Mouse (Mus musculus) layer of hippocampus, postnatal 25 days (tissue): ENCODE data around the gene Mmel1. TPM values are rescaled to one million over a fixed set of nuclear protein-coding genes. Genes with fewer than 3 reads are reported as not detected.

ENCODE experiments used
- DNase-seq, 2 experiments: peaks; one replicate each; pipeline ENCODE4 v3.0.0; 2022; ENCODE audit warnings: mixed read lengths in 2 of 2, low spot score in 1 of 2; ENCODE audit errors: extremely low spot score in 1 of 2
- total RNA-seq, 2 experiments: library from RNA; stranded (reverse); gene quantifications; 2 replicates each; pipeline ENCODE4 v1.2.3; 2021

The Mmel1 gene
- 1 to 10 TPM in 1 of 2 experiments, under 1 TPM in 1; 0.32 to 1.0 TPM for total RNA-seq

DNA sequence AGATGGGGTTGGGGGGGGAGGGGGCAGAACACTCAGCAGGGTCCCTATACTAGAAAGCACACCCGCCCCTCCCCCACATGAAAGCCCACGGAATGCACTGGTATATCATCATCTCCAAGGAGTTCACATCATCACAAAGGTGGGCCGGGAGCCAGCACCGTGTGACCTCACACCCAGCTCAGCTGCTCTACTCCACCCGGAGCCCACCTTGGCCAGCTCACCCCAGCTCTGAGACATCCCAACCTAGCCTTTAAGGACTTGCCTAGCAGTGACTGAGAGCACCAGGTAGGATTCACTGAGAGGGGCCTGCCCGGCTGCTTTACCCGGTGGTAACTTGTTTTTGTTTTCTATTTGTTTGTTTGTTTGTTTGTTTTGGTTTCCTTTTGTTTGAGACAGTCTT, at the start of gene Mmel1:
TSS of gene Mmel1 (plus strand) at position 146 of the 400 bp plus-strand sequence.
- DNase-seq, result no peak

GRCm38 (mm10) chr4:154825662-154826061, 43.7 kb upstream of the Mmel1 start:
- peak; percentile 47 to 60 for DNase-seq

GRCm38 (mm10) chr4:154826224-154826623, 43.2 kb upstream of the Mmel1 start:
- DNase-seq, result no peak

DNA sequence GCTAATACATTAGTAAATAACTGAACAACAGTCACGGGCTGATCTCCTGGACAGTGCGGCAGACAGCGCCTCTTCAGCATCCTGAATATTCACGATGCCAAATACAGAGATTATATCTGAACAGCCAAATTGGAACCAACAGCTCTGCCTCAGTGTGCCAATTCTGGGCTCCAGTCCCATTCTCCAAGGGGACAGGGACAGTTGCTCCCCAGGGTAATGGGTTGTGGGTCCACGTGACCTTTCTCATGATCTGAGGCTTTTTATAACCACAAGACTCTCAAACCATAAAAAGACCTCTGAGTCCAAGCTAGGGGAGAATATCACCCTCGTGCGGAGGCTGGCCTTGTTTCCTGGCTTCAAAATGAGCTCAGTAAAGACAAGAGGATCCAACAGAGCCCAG, 42.2 kb upstream of the Mmel1 start:
- DNase-seq, result no peak

DNA sequence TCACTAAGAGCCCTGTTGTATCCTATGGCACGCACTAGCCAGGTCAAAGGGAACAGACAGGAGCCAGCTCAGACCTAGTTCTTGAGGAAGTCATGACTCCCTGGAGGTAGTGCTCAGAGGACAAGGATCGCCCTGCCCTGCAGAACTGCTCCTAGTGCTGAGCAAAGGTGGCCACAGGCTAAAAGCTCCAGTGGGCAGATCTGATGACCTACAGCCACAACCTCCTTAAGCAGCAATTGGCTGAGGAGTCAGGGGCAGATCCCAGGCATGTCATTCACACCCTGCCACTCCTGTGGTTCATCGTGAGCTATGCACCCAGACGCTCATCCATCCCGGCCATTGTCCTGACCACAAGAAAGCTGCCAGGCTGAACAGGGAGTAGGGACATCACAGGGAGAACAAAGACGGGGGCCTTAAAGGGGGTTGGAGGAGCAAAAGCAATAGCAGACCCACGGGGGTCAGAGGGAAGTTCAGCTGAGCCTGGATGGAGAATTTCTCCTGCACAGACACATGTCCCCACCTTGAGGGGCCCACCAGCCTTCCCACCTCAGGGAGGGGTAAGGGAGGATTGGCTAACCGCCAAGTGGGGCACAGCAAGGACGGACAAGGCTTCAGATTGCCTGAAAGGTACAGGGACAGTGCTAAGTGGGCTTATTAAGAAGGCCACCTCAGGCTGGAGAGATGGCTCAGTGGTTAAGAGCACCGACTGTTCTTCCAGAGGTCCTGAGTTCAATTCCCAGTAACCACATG, 41.3 kb upstream of the Mmel1 start:
- DNase-seq, result no peak

GRCm38 (mm10) chr4:154831915-154832573, 37.3 kb upstream of the Mmel1 start:
- no peak for DNase-seq

DNA sequence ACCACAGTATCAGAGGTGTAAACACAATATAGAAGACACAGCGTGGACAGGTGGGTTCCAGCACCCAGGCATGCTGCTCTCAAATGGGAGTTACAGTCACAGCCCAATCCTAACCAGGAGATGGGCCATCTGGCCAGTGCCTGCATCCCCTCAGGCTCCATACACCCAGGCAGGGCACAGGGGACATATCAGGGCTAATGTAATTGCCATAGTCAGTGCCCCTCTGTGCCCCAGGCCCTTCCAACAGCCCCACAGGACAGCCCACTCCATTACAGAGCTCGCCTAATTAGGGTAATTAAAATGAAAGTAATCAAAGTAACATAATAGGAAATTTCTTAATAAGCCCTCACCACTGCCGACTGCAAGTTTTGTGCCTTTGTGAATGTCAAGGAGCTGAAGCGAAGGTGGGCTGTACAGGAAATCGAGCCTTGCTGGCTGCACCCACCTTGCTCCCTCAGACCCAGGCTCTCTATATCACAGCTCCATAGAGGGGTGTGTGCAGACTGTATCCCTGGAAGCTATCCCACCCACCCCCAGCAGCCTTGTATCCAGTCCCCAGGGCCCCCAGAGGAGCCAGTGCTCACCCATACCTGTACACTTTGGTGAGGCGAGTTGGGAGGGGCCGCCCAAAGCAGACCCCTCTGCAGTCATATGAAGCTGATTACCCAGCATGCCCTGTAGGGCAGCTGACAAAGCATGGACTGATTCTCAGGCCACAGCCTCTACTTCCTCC, 33.0 kb upstream of the Mmel1 start:
- DNase-seq, result no peak

- DNase-seq, result peak; percentile 42 to 77
Measured at GRCm38 (mm10) chr4:154837170-154837569, 32.2 kb upstream of the Mmel1 start, which contains the start of gene Ttc34. TSS of gene Ttc34 (plus strand) at chr4:154837459.

GRCm38 (mm10) chr4:154838741-154839140, 30.6 kb upstream of the Mmel1 start:
- no peak for DNase-seq

GRCm38 (mm10) chr4:154839406-154839805, 30.0 kb upstream of the Mmel1 start:
- DNase-seq, result no peak

GRCm38 (mm10) chr4:154852696-154853095, 16.7 kb upstream of the Mmel1 start:
- no peak for DNase-seq

DNA sequence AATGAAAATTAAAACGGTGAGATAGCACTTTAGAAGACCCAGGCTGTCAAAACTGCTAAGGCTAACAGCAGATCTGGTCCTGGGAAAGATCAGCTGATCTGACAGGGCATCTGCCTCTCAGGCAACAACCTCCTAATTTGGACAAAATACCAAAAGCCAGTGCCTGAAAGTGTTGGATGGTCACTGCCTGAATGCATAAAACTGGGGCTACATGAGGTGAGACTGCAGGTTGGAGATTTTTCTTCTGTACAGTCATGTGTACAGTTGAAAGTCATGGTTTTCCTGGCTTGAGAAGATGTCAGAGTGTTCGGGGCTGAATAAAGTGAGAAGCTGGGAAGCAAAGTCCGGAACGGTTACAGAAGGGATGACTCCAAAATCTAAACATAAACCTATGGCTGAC, 15.5 kb upstream of the Mmel1 start:
- DNase-seq, result no peak

DNA sequence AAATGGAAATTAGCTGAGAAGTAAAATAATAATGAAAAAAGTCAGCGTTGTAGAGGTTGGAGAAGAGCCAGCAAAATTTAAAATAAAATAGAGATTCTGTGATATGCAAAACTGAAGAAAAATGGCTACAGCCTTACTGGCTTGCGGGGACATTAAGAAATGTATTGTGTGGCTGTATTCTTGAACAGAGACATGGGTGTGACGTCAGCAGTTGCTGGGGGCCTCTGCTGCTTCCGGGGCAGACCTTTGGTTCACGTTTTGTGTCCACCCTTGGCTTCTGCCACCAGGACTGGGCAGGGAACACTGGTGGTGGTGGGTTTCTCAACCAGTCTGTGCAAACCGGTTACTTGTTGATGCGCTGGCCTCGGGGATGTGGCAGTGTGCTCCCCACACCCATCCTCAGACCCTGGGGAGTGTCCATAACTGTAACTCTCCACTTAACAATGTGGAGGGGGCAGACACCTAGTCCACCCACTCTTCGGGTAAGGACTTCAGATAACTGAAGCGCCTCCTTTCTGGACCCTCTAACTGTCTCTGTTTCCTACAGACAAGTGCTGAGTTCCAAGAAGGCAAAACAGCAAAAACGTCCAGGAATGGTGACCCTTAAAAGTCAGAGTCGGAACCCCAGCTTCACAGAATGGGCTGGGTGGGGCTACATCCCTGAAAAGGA, 14.6 kb upstream of the Mmel1 start:
- no peak for DNase-seq

- peak; percentile 75 to 87 for DNase-seq
Measured at GRCm38 (mm10) chr4:154855721-154856479, 13.5 kb upstream of the Mmel1 start.

- no peak for DNase-seq
Measured at GRCm38 (mm10) chr4:154856480-154856837, 12.9 kb upstream of the Mmel1 start.

GRCm38 (mm10) chr4:154856882-154857281, 12.5 kb upstream of the Mmel1 start:
- no peak for DNase-seq

DNA sequence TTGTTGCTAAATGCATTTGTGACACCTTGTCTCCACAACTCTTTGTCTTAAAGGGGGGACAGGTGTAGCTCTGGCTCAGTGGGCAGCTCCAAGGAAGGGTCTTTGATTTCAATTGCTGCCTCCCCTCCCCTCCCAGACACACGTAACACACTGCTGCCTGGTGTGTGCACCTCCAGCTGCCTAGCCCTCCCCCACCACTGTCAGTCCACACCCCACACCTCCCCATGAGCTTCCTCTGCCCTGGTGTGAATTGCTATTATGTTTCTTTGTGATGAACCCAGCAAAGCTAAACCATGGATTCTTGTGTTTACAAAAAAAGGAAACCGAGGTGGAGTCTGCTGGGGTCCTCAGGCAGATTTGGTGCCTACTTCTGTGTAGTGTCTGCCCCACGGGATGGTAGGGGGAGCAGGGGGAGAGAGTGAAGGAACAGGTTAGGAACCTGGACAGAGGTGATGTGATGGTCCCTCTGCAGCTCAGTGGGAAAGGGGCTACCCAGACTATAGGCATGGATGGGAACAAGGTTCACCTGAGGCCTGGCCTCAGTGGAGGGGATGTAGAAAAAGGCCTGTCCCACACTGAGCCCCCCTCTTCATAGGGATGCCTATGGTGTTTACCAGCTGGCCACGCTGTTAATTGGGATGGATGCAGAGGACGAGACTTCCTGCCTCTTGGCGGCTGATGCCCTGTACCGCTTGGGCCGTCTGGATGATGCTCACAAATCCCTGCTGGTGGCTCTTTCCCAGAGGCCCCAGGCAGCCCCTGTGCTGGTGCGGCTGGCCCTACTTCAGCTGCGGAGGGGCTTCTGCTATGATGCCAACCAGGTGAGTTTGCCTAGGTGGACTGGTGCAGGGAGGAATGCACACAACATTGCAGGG, 11.8 kb upstream of the Mmel1 start:
- no peak for DNase-seq

DNA sequence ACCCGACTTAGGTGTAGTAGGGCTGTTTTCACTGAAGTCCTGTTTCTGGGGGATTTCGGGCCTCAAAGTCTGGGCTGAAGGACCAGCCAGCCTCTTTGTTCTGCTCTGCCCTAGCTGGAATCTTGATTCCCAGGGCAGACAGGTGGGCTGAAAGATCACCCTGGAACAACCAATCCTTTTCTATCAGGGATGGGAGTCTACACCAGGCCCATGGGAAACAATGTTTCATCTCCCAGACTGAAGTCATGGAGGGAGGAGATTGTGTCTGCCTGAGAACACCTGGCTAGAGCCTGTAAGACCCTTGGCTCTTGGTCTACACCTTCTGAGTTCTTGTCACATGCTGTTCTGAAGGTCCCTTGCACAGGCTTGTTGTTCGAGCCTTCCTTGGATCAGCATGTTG, 10.8 kb upstream of the Mmel1 start:
- DNase-seq, result no peak

DNA sequence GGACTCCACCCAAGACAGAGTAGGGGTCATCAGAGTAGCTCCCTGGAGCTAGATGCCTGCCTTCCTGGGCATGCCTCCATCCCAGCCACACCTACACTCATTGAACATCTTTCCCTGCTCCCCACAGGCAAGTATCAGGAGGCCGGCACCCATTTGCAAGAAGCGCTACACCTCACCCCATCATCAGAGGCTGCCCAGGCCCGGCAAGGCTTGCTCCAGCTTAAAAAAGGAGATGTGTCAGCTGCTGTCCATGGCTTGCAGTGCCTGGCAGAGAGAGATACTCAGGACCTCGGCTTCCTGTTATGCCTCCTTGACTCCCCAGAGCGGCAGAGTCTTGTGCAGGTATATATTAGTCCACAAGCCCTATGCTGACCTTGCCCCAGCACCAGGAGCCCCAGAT, 7.4 kb upstream of the Mmel1 start:
- DNase-seq, result no peak
